Mouse (Mus musculus): ENCODE results near the gene Olfr1303. TPM values are rescaled to one million over a fixed set of nuclear protein-coding genes. Genes with fewer than 3 reads are reported as not detected.

Gene Olfr1303
- polyA plus RNA-seq (2012; rRNA removed), result not detected in 2 replicates

- H3K27ac ChIP-seq (ENCODE audit: insufficient read depth, low read depth, low read length), result no peak within 1 kb of the TSS
- no peaks in the 10 kb centered on the region for H3K36me3 ChIP-seq (ENCODE audit: control insufficient read depth, insufficient read depth, low read length)
- no peaks in the 10 kb centered on the region for H3K27me3 ChIP-seq (replicated peaks; ENCODE audit: control insufficient read depth, insufficient read depth, low read length)
- WGBS, result 81% methylated on average over 2 of the region's 2 CpGs
- no peak for DNase-seq
- no peak within 1 kb of the TSS for H3K4me3 ChIP-seq (ENCODE audit: insufficient read depth, low read depth, low read length)
- H3K4me1 ChIP-seq (ENCODE audit: control insufficient read depth, insufficient read depth, low read length), result no peaks in the 10 kb centered on the region
- TF ChIP-seq POLR2A (IDR thresholded peaks at IDR 0.05; ENCODE audit: low read depth, low read length) (no peak), CTCF (conservative IDR thresholded peaks at IDR 0.05; ENCODE audit: insufficient read depth, insufficient read length, low read depth, low read length) (no peak)
These were observed at the start of gene Olfr1303 for GRCm38 (mm10) chr2:111820240-111820639. TSS of gene Olfr1303 (minus strand) at chr2:111820340.

- no peak for DNase-seq
- TF ChIP-seq POLR2A (IDR thresholded peaks at IDR 0.05; ENCODE audit: low read depth, low read length) (no peak), CTCF (conservative IDR thresholded peaks at IDR 0.05; ENCODE audit: insufficient read depth, insufficient read length, low read depth, low read length) (no peak)
- Histone ChIP-seq H3K36me3 (ENCODE audit: control insufficient read depth, insufficient read depth, low read length) (no peaks in the 10 kb centered on the region), H3K27ac (ENCODE audit: insufficient read depth, low read depth, low read length) (no peak overlapping the region), H3K4me3 (ENCODE audit: insufficient read depth, low read depth, low read length) (no peak overlapping the region), H3K4me1 (ENCODE audit: control insufficient read depth, insufficient read depth, low read length) (no peaks in the 10 kb centered on the region), H3K27me3 (replicated peaks; ENCODE audit: control insufficient read depth, insufficient read depth, low read length) (no peaks in the 10 kb centered on the region; the same call in 1 of the 2 replicates)
These were observed 7.2 kb downstream of the Olfr1303 start for GRCm38 (mm10) chr2:111812936-111813335.

- H3K4me3 ChIP-seq (ENCODE audit: insufficient read depth, low read depth, low read length), result no peak within 1 kb of the TSS
- no peak within 1 kb of the TSS for H3K27ac ChIP-seq (ENCODE audit: insufficient read depth, low read depth, low read length)
- no peaks in the 10 kb centered on the region for H3K36me3 ChIP-seq (ENCODE audit: control insufficient read depth, insufficient read depth, low read length)
- TF ChIP-seq CTCF (conservative IDR thresholded peaks at IDR 0.05; ENCODE audit: insufficient read depth, insufficient read length, low read depth, low read length) (no peak), POLR2A (IDR thresholded peaks at IDR 0.05; ENCODE audit: low read depth, low read length) (no peak)
- no peaks in the 10 kb centered on the region for H3K27me3 ChIP-seq (replicated peaks; ENCODE audit: control insufficient read depth, insufficient read depth, low read length)
- WGBS, result 67% methylated on average over 2 of the region's 2 CpGs
- DNase-seq, result no peak
- H3K4me1 ChIP-seq (ENCODE audit: control insufficient read depth, insufficient read depth, low read length), result no peaks in the 10 kb centered on the region
These were observed 43.0 kb downstream of the Olfr1303 start, which contains the start of gene Olfr1302 for GRCm38 (mm10) chr2:111777129-111777528. TSS of gene Olfr1302 (plus strand) at chr2:111777429.

Other genes starting within 250 kb of the Olfr1303 start
- not detected in 2 replicates for gene Olfr1297, start 193.8 kb downstream of the Olfr1303 start, polyA plus RNA-seq (2012; rRNA removed)
- gene Olfr1298, start 171.1 kb downstream of the Olfr1303 start, polyA plus RNA-seq (2012; rRNA removed), result not detected in 2 replicates
- not detected in 2 replicates for gene Olfr1299, start 158.9 kb downstream of the Olfr1303 start, polyA plus RNA-seq (2012; rRNA removed)
- not detected in 2 replicates for gene Olfr1301, start 69.3 kb downstream of the Olfr1303 start, polyA plus RNA-seq (2012; rRNA removed)
- gene Olfr1302, start 42.9 kb downstream of the Olfr1303 start, polyA plus RNA-seq (2012; rRNA removed), result not detected in 2 replicates
- not detected in 2 replicates for gene Olfr1305, start 56.8 kb upstream of the Olfr1303 start, polyA plus RNA-seq (2012; rRNA removed)
- not detected in 2 replicates for gene Olfr1306, start 95.9 kb upstream of the Olfr1303 start, polyA plus RNA-seq (2012; rRNA removed)
- gene Olfr1307, start 129.1 kb upstream of the Olfr1303 start, polyA plus RNA-seq (2012; rRNA removed), result not detected in 2 replicates
- not detected in 2 replicates for gene Olfr1308, start 144.6 kb upstream of the Olfr1303 start, polyA plus RNA-seq (2012; rRNA removed)
- gene Olfr1309, start 169.9 kb upstream of the Olfr1303 start, polyA plus RNA-seq (2012; rRNA removed), result not detected in 2 replicates
- not detected in 2 replicates for gene Olfr1310, start 192.4 kb upstream of the Olfr1303 start, polyA plus RNA-seq (2012; rRNA removed)
- not detected in 2 replicates for gene Olfr1311, start 204.1 kb upstream of the Olfr1303 start, polyA plus RNA-seq (2012; rRNA removed)
- gene Olfr1312, start 229.9 kb upstream of the Olfr1303 start, polyA plus RNA-seq (2012; rRNA removed), result not detected in 2 replicates

Data from kidney, adult 2 months (tissue).